Mouse (Mus musculus) urinary bladder, adult 18-20 months (tissue): Measurements from ENCODE around the gene 4930518I15Rik.
"Not testable (repeated sequence)": the region's sequence is repeated elsewhere in the genome, so short reads cannot be mapped to it uniquely, and the experiment has no call there.

Source experiments
- DNase-seq, 2 experiments: peaks; one replicate each; pipeline ENCODE4 v3.0.0; 2022; ENCODE audit warnings: low spot score in 2 of 2, mixed read lengths in 2 of 2

Gene 4930518I15Rik

DNA sequence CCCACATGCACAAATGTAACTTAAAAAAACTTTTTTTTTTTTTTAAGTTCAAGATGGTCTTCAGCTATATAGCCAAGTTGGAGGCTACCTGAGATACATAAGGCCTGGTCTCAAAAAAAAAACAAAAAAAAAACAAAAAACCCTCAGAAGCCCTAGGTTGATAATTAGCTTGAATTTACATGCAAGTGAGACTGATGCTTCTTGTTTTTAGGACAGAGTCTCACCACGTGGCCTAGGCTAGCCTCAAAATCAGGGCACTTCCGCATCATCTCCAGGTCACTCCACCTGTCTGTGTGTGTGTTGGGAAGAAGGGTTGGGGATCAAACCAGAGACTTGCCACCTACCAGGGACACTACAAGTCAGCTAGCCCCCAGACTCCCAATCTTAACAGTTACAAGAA, at the start of gene 4930518I15Rik:
Gene 4930518I15Rik (minus strand): TSS at position 112 of the 400 bp plus-strand sequence.
- DNase-seq: no peak

DNA sequence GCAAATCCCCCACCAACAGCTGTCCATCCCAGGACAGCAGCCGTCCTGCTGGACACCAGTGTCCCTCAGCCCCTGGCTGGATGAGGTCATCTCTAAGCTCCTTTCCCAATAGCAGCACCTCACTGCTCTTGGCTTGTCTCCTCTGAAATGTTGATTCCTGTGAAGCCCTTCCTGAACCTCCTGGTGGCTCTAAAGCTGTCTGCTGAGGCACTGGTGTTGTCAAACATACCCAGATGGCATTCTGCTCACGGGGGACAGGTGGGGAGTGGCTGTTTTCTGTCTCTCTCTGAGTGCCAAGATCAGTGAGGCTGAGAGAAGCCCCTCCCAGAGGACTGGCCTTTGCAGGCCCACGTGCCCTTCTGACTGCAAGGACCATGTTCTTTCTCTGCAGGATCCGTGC, 48.2 kb upstream of the 4930518I15Rik start:
- not testable (repeated sequence) for DNase-seq

GRCm38 (mm10) chr2:156904976-156905717, 47.4 kb upstream of the 4930518I15Rik start:
- peak; percentile 16 to 28 for DNase-seq

DNA sequence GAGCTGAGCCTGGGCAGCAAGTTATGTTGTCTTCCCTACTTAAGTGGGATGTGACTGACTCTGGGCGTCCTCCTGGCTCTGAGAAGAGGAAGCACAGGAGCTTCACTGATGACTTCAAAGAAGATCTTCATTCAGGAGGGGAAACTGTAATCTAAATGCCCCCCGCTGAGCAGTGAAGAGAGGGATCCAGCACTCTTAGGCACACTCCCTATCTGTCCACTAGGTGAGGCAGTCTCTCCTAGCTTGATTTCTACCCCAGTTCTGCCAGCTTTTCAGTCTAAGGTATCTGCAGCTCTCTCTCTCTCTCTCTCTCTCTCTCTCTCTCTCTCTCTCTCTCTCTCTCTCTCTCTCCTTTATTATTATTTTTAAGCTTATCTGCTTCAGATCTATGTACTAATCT, 45.6 kb upstream of the 4930518I15Rik start:
- DNase-seq: no peak

GRCm38 (mm10) chr2:156902411-156902810, 44.7 kb upstream of the 4930518I15Rik start:
- not testable (repeated sequence) for DNase-seq

DNA sequence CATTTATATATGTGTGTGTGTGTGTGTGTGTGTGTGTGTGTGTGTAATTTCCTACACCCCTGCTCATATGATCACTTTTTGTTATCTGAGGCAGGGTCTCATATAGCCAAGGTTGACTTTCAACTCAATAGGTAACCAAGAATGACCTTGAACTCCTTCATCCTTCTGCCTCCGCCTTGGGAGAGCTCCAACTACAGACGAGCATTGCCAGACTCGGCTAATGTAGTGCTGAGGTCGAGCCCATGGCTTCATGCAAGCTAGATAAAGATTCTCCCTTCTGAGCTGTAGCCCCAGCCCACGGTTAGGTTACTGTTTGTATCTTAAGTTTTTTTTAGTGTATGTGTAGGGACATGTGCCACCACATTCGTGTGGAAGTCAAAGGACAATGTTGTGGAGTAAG, 44.1 kb upstream of the 4930518I15Rik start:
- DNase-seq: no peak

GRCm38 (mm10) chr2:156901344-156901743, 43.6 kb upstream of the 4930518I15Rik start:
- no peak for DNase-seq

DNA sequence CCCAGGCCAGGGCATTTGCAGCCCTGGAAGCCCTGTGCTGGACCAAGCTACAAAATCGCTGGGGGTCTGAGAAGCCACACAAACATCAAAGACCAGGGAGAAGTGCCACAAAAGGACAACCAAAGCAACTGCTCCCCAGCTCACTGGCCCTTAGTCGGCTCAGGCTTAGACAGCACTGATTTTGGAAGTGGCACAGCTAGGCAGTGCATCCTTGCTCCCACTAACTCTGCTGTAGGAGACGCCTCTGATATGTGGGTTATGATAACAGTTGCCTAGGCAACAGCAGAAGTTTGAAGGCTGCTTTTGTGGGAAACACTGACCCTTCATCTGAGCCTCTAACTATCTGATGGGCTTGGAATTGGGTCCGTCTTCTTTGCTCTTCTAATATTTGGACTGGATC, 41.4 kb upstream of the 4930518I15Rik start:
- DNase-seq: no peak

DNA sequence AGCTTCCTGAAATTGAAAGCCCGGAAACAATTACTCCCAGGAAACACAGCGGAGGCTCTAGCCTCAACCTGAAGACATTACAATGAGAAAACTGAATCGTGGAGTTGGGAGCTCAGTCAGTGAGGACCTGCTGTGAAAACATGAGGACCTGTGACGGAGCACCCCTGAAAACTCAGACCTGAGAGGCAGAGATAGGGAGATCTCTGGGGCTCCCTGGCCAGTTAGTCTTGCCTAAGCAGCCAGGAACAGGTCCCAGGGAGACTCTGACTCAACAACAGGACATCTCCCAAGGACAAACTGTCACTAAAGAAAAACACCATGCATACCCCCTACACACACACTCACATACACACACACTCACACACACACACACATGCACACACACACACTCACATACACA, 40.6 kb upstream of the 4930518I15Rik start:
- DNase-seq: no peak

GRCm38 (mm10) chr2:156897034-156897433, 39.3 kb upstream of the 4930518I15Rik start:
- no peak for DNase-seq

DNA sequence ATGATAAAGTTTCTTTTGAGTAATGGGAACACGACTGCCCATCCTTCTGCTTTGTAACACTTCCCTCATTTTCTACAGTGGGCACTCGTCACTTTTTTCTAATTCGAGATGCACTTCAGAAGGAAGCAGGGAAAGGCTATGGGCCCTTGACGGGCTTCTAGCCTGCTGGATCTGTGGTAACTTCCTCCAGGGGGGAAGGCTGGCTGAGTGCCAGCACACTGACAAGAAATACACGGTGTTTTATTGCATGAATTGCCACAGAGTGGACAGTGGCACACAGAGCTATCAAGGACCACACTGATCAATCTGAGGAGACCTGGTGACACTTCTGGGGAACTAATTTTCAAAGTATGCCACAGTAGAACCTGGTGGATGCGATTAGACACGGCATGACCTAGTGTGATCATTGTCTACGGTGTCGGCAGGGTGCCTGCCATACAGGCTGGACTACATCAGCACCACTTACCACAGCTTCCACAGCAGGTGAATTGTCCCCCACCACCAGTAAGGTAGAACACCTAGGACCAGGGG, 38.7 kb upstream of the 4930518I15Rik start:
- no peak for DNase-seq

DNA sequence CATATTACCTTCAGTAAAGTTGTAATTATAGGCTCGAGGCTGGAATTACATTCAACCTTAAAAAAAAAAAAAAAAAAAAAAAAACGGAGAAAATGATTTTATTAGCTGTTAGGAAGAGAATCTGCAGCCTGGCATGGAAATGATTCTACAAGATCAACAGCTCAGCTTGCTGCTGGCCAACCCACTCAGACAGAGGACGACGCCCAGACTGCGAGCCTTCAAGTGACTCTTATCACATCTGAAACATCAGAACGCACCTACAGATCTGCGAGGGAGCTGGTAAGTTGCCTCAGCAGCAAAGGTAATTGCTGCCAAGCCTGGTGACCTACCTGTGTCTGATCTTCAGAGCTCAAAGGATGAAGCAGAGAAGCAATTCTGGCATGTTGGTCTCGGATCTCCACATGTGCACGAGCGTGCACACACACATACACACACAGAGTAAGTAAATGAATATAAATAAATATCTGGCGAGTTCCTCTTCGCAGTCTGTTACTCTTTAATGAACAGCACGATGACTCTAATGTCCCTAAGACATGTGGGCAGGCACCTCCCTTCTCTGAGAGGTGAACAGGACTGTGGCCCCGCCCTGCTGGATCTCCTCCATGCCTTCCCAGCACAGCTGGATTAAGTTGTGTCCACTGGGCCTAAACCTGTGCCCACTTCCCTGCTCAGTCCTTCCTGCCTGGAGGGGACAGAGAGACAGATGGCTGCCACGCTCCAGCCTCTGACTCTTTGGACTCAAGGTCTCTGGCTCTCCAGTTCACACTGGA, 36.9 kb upstream of the 4930518I15Rik start:
- no peak for DNase-seq

DNA sequence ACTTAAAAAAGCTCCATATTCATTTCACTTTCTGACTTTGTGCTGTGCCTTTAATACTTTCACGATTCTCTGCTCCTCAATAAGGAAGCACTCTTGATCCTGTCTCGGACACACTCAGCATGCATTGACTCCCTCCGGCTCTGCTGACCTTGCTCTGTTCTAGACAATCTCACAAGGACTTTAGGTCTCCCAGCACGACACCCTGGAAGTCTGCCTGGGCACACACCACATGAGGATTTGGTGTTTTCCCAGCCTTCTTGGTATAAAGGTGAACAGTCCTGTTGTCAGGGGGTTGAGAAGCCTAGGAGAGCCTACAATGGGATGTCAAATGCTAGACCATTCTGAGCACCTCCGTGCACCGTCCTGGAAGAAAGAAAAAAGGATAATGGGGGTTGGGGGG, 35.1 kb upstream of the 4930518I15Rik start:
- DNase-seq: no peak

DNA sequence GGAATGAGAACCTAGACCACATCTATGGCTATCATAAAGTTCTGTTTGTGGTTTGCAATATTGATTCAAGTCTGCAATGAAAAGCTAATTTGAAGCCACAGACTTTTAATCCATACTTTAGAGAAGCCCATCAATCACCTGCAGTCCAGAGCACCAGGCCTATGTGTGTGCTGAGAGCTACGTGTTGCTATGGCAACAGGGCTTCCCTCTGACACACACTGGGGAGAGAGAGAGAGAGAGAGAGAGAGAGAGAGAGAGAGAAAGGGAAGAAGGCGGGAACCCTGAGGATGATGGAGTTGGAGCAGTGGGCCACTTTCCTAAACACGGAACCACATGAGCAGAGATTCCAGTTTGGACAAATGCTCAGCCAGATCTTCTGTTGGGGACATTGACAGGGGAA, 34.5 kb upstream of the 4930518I15Rik start:
- no peak for DNase-seq

- DNase-seq: no peak
Observed at GRCm38 (mm10) chr2:156888490-156888889, 30.7 kb upstream of the 4930518I15Rik start.

GRCm38 (mm10) chr2:156887017-156887416, 29.3 kb upstream of the 4930518I15Rik start, which contains the start of gene Sla2:
Gene Sla2 (minus strand): TSS chr2:156887192.
- no peak for DNase-seq

- DNase-seq: no peak
Observed at GRCm38 (mm10) chr2:156886084-156886631, 28.4 kb upstream of the 4930518I15Rik start.

GRCm38 (mm10) chr2:156885666-156886065, 27.9 kb upstream of the 4930518I15Rik start:
- DNase-seq: not testable (repeated sequence)

DNA sequence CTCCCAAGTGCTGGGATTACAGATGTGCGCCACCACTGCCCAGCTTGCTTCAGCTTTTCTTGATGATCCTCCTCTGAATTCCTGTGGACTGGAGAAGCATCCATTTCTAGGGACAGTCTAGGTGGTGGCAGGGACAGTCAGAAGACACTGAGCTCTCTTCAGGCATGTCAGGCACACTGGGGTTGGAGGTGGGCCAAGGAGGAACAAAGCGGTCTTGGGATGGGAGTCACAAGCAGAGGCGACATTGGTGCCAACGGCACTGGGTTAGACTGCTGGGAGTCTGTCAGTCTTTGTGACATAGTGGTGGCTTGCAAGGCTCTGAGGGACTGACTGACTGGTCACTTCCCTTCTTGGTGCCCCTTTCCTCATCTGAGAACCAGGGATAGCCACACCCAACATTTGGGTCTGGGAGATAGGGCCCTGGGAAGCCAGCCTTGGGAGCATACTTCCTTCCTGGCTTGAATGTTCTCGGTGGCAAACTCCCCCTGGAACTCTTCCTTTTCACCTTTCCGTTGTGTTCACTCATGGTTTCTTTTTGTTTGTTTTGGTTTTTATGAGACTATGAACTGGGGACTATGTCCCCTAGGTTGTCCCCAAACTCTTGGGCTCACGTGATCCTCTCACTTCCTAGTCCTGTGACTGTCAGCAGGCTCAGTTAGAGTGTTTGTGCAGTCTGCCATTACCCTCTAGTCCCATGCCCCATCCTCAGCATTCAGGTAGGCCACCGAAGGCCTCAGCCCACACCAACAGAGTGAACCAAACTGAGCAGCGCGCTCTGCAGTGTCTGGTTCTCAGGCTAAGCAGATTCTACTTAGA, 26.9 kb upstream of the 4930518I15Rik start:
- DNase-seq: no peak

- no peak for DNase-seq
Observed at GRCm38 (mm10) chr2:156882431-156883001, 24.8 kb upstream of the 4930518I15Rik start.

GRCm38 (mm10) chr2:156879541-156879940, 21.8 kb upstream of the 4930518I15Rik start:
- DNase-seq: no peak
